Mouse (Mus musculus) mesoderm, embryonic 11.5 days (tissue): ENCODE data around the gene Rab12.

Experiments used
- DNase-seq: peaks from one replicate; pipeline ENCODE4 v3.0.0-alpha.2; 2012; ENCODE audit warnings: low read depth, low spot score

The Rab12 gene

GRCm38 (mm10) chr17:66448421-66449405, 70.8 kb downstream of the Rab12 start:
- DNase-seq = no peak

GRCm38 (mm10) chr17:66447978-66448377, 71.6 kb downstream of the Rab12 start:
- no peak for DNase-seq

GRCm38 (mm10) chr17:66447007-66447312, 72.6 kb downstream of the Rab12 start:
- no peak for DNase-seq

GRCm38 (mm10) chr17:66446196-66447006, 73.1 kb downstream of the Rab12 start:
- no peak for DNase-seq
